Mouse (Mus musculus) central nervous system, embryonic 11.5 days (tissue): Measurements from ENCODE around the gene Mettl24. TPM values are rescaled to one million over a fixed set of nuclear protein-coding genes. Genes with fewer than 3 reads are reported as not detected.

Experiments
- polyA plus RNA-seq: library from polyadenylated mRNA; depleted of rRNA; stranded (reverse); fragments of >200 nt; gene quantifications from 2 replicates; pipeline ENCODE4 v1.2.3, GENCODE M21; 2012; rRNA removed

Gene Mettl24
- polyA plus RNA-seq, result 0.62 and 0.66 TPM in 2 replicates

GRCm38 (mm10) chr10:40683092-40683867 lies at the start of gene Mettl24:
Mettl24 (plus strand) TSS chr10:40683282.

Other genes with a start within 250 kb of the Mettl24 start
- not detected in 2 replicates for gene Slc22a16, start 112.9 kb upstream of the Mettl24 start, polyA plus RNA-seq
- gene Ddo, start 53.3 kb upstream of the Mettl24 start, polyA plus RNA-seq, result 0.23 and 0.46 TPM in 2 replicates
- gene Cdc40, start 200.0 kb downstream of the Mettl24 start, polyA plus RNA-seq, result 27.8 and 31.4 TPM in 2 replicates
- gene Wasf1, start 200.2 kb downstream of the Mettl24 start, polyA plus RNA-seq, result 29.4 and 36.0 TPM in 2 replicates